Mouse (Mus musculus): ENCODE measurements around the gene Mybph.

The Mybph gene

DNA sequence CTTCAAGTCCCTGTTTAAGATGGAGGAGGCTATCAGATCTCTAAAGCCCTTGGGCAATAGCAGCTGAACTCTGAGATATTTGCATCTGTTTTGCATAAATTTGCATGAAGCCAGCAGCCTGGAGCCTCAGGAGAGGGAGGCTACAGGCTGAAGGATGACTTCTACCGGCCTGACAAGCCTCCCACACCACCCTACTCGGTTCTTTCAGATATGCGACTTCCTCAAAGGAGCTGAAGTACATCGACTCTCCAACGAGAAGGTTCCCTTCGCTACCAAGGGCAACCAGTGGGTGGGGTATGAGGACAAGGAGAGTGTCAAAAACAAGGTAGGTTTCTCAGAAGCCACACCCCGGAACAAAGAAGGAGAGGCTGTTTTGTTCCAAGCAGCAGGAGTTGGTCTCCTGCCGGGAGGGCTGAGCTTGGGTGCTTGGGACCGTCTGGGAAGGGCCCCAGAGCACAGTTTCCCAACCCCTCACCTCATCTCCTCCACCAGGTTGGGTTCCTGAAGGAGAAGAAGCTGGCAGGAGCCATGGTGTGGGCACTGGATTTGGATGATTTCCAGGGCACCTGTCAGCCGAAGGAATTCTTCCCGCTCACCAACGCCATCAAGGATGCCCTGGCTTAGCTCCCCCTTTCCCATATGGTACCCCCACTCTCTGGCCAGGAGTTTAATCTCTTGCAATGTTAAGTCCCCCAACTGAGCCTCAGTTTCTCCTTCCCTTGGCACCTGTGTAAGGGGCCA is 4.1 kb upstream of the Mybph start:
- DNase-seq: peak; percentile 19

DNA sequence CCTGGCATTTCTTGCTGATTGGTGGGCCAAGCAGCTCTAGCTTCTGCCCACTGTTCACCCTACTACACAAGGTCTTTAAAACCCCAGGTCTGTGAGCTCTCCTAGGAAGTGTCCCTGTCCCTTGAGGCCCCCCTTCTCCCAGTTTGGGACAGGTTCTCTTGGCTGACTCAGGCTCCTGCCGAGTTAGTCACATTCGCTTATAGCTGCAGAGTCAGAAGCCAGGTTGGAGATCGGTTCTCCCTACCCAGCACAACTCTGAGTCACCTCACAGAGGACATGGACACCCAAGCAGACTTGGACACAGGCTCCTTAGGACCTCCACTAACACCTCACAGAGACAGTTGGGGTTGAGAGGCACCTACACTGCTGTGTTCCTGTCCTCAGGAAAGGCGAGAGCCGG is 2.1 kb upstream of the Mybph start:
- no peak for DNase-seq

DNA sequence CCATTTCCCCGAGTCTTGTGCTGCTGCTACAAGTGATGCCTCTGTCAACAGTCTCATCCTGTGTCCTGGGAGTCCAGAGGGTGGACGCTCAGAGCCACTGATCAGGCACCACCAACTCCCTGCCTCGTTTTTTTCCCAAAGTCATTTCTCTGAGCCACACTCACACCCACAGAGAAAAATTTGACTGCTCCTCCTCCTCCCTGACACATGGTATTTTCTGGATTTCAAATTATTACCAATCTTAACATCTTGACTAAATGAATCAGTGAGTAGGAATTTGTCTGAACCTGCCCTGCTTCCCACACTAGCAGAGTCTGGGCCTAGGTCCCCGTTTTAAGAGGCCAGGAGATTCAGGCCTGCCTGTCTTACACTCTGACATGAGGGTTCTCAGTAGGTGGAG is 1.2 kb upstream of the Mybph start:
- no peak for DNase-seq

- DNase-seq: no peak
Observed at GRCm38 (mm10) chr1:134193674-134194197, 488 bp downstream of the Mybph start.

- DNase-seq: no peak
Observed at GRCm38 (mm10) chr1:134194298-134195022, 1.2 kb downstream of the Mybph start.

GRCm38 (mm10) chr1:134195117-134195516 is 1.9 kb downstream of the Mybph start:
- DNase-seq: no peak

DNA sequence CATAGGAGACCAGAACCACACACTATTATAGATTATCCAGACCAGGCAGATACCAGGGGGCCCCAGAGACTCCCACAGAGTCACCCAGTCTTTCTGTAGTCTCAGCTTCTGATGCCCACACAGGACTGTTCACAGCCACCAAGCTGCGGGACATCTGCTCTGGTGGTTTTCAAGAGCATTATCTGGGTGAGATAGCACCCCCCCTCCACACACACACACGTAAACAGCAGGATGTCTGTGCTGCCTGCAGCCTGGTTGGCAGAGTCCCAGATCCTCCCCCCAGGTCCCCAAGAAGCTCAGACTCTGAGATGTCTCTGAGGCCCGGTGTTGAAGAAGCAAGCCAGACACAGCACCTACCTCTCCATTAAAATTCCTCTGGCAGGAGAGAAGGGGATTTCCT is 2.3 kb downstream of the Mybph start:
- peak; percentile 4 for DNase-seq

GRCm38 (mm10) chr1:134195979-134196378 is 2.7 kb downstream of the Mybph start:
- no peak for DNase-seq

- peak; percentile 54 for DNase-seq
Observed at GRCm38 (mm10) chr1:134196386-134196785, 3.1 kb downstream of the Mybph start.

DNA sequence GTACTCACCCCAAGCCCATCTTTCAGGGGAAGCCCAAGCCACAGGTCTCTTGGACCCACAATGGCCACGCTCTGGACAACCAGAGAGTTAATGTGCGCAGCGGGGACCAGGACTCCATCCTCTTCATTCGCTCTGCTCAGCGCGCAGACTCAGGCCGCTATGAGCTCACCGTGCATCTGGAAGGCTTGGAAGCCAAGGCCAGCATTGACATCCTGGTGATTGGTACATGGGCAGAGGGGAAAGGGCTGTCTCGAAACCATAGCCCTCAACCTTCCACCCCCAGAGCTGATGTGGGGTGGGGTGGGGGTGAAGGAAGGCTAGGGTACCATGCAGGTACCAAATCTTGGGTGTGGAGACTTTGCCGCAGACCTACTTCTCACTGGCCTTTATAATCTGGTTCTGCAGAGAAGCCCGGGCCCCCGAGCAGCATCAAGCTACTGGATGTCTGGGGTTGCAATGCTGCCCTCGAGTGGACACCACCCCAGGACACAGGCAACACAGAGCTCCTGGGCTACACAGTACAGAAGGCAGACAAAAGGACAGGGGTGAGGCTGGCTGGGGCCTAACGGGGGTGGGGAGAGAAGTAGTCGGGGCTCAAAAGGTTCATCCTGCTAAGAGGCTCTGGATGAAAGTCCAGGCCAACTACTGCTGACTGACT is 4.2 kb downstream of the Mybph start:
- DNase-seq: no peak

DNA sequence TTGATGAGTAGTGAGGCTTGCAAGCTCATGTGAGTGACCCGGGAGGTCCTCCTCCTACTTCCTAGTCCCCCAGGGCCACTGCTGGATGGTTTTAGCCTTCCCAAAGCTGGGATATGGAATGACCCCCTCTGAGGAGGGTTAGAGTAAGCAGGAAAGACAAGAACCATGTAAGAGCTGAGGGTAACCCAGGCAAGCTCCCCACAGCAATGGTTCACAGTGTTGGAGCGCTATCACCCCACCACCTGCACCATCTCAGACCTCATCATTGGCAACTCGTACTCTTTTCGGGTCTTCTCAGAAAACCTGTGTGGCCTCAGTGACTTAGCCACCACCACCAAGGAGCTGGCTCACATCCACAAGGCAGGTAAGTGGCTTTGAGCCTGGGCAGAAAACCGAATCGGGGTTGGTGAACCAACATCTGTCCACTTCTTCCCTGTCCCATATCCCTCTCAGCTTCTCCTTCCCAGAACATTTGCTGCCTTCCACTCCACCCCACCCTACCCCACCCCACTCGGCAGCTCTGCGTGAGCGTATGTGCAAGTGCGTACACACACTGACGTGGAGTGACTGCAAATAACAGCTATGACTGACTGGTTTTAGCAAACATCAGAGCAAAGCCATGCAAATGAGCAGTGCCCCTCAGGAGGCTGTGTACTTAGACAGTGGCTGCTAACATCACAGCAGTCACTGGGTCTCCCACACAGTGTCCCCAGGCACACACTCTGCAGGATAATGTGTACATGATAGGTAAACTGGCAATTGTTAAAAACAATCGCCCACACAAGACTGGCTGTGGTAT is 5.1 kb downstream of the Mybph start:
- DNase-seq: no peak

DNA sequence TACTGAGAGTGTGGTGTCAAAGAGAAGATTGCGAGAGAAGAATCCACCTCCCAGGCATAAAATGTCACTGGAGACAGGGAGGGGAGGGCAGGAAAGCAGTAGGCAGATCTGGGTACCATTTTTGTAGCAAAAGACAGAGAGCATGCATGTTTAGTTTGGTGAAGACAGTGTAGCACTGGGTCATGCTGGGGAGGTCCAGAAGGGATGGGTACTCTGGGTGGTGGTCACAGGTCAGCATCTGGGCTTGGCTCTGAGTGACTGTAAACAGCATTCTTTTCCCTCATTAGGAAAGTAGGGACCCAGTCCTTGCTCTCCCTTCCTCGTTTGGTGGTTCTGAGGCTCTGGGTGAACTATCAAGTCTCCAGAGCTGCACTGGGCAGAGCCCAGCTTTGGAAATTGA is 7.2 kb downstream of the Mybph start:
- DNase-seq: no peak

- no peak for DNase-seq
Observed at GRCm38 (mm10) chr1:134200998-134201686, 7.9 kb downstream of the Mybph start.

GRCm38 (mm10) chr1:134201751-134202420 is 8.6 kb downstream of the Mybph start:
- peak; percentile 25 for DNase-seq

- no peak for DNase-seq
Observed at GRCm38 (mm10) chr1:134204230-134204629, 11.0 kb downstream of the Mybph start.

DNA sequence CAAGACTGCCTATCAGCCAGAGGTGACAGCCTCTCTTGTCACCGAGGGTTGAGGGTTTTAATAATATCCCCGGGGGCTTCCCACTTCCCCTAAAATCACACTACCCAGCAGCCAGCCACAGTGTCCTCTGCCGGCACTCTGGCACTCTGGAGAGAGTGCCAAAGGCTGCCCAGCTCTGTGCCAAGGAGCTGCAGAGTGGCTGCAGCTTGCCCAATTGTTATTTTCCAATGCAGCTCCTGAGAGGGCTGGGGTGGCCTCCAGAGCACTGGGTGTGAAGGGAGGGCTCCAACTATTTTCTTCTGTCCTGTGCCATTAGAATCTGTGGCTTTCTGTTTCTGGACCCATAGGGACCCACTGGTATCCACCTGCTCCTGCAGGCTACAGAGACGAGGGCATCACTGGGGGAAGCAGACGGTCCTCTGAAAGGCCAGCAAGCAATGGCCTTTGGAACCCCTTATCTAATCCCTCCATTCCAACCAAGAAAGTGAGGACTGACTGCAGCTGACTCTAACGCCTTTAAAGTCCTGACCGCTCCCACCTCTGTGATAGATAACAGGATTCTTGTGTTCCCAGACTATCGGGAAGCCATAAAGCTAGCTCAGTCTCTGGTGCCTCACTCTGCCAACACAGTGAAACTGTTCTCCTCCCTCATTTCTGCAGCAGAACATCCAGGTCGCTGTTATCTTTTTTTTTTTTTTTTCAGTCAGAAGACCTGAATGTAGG is 12.2 kb downstream of the Mybph start:
- no peak for DNase-seq

DNA sequence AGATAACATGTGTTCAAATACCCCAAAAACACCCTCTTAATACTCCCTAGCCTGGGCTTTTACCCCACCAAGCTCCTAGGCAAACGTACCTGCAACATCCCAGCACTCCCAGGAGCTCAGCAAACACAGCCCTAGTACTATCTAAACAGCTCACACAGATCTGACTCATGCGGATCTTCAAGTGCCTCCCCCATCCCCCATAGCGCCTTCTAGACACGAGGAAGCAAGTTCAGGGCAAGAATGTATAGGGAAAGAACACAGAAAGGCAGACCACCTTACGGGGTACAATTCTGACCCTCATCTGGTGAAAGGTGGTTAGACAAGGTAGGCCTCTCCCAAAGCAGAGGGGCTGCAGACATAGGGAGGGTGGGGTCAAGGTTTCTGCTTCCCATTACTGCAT is 12.8 kb downstream of the Mybph start:
- no peak for DNase-seq

GRCm38 (mm10) chr1:134210179-134210755 is 17.0 kb downstream of the Mybph start:
- DNase-seq: no peak

DNA sequence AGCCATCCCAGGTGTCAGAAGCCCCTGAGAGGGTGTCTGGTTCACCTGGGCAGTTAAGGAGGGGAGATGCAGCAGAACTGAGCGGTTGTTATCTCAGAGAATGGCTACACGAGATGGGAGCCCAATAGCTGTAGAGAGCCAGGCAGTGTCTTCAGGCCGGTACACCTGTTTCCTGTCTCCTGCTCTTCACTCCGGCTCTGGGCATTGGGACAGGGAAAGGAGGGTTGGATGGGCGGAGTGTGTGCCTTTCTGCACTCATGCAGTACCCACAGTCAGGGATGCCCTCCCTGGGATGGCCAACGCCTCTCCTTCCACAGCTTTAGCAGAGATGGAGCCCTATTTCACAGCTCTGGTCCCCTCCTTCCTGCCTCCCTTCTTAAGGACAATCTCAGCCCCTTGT is 17.8 kb downstream of the Mybph start:
- DNase-seq: no peak

- no peak for DNase-seq
Observed at GRCm38 (mm10) chr1:134211631-134212030, 18.4 kb downstream of the Mybph start.

DNA sequence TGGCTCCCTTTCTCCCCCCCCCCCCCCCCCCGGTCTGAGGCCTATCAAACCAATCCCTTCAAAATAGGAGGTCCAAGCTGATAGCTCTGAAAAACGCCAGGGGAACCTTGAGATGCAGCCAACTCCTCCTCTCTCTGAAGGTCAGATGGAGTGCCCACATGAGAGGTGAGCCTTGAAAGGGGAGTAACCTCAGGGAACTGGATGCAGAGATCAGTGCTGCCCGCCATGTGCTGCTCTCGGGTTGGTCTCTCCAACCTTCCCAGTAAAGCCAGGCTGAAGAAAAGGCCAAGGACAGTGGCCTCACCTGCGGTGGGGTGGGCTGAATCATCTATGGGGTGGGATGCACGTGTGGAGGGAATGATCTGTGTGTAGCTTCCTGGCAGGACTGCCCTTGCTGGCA is 19.1 kb downstream of the Mybph start:
- no peak for DNase-seq

Measured in thymus, postnatal 25 days (tissue).